Mouse (Mus musculus) forebrain, embryonic 13.5 days (tissue): ENCODE data around the gene Tmem129. TPM values are rescaled to one million over a fixed set of nuclear protein-coding genes. Genes with fewer than 3 reads are reported as not detected.

Source experiments
- ATAC-seq: fragments of 200-750 bp; cut with Nextera tagmentation; 2 replicates; pipeline ENCODE4 v1.8.0; 2017
- H3K27ac ChIP-seq: fragments of 300-500 bp; sonication (generic); 2 replicates; pipeline ENCODE4 v1.5.1; 2015; ENCODE audit warnings: inconsistent platforms, mild to moderate bottlenecking, moderate library complexity
- H3K27me3 ChIP-seq: fragments of 300-500 bp; sonication (generic); 2 replicates; pipeline ENCODE4 v1.6.1; 2015; ENCODE audit warnings: mild to moderate bottlenecking, inconsistent platforms
- H3K36me3 ChIP-seq: fragments of 300-500 bp; sonication (generic); 2 replicates; pipeline ENCODE4 v1.6.1; 2015; ENCODE audit warnings: mild to moderate bottlenecking, inconsistent platforms; ENCODE audit not compliant: poor library complexity, severe bottlenecking
- H3K4me1 ChIP-seq: fragments of 300-500 bp; sonication (generic); 2 replicates; pipeline ENCODE4 v1.6.1; 2015; ENCODE audit warnings: inconsistent platforms
- H3K4me2 ChIP-seq: fragments of 300-500 bp; sonication (generic); 2 replicates; pipeline ENCODE4 v1.6.1; 2015; ENCODE audit warnings: inconsistent platforms, mild to moderate bottlenecking, moderate library complexity
- H3K4me3 ChIP-seq: fragments of 300-500 bp; sonication (generic); 2 replicates; pipeline ENCODE4 v1.5.1; 2015; ENCODE audit warnings: mild to moderate bottlenecking, inconsistent platforms
- H3K9ac ChIP-seq: fragments of 300-500 bp; sonication (generic); 2 replicates; pipeline ENCODE4 v1.6.1; 2015; ENCODE audit warnings: mild to moderate bottlenecking, inconsistent platforms
- H3K9me3 ChIP-seq: fragments of 300-500 bp; sonication (generic); replicated peaks from 2 replicates; pipeline ENCODE4 v1.6.1; 2016; ENCODE audit warnings: inconsistent platforms
- WGBS: fragments of 180-500 bp; shearing (Covaris S2); methylation state at CpG from one replicate; pipeline ENCODE4 v1.1.7; 2015; 5-methylcytosine and 5-hydroxymethylcytosine counted together
- polyA plus RNA-seq: library from polyadenylated mRNA; unstranded; fragments of >200 nt; fragmentation: Nextera tagmentation; extraction: Ambion mirVana; gene quantifications from 2 replicates; pipeline ENCODE4 v1.2.1, GENCODE M21; 2015

Gene Tmem129
- polyA plus RNA-seq = 33.0 and 37.8 TPM in 2 replicates

DNA sequence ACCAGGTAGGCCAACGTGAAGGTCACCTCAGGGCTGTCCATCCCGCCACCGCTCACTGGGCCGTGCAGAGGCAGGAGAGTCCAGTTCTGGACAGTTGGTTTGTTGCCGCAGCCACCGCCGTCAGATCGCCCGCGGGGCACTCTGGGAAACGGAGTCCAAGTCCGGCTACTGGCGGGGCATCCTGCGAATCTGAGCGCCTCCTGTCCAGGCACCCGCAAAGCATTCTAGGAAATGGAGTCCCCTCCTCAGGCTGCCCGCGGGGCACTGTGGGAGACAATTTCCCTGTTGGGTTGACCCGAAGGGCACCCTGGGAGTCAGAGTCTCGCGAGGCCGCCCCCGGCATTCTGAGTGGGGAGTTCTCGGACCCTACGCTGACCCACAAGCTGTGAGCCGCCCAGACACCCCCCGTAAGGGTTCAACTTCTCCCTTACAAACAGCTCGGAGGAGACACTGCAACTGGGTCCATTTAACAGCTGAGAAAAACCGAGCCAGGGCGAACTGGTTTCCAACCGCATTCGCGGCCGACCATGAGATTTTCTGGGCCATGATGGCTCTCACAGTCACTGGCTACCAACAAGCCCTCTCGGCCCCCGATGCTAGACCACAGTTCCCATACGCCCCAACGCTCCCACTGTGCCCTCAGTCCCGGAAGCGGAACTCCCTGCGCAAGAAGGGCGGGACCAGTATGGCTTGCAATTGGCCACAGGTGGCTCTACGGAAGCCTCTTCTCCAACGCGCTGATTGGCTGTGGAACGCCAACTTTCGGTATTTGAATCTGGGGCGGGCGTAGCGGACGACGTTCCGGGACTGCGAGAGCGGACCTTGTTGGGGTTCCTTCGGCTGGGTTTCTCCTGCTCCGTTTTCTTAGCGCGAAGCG, at the start of gene Tmem129, which contains the start of gene Tacc3:
Gene Tmem129, minus strand, starts transcription at position 630 of the 877 bp plus-strand sequence.
Gene Tacc3, plus strand, starts transcription at position 342 of the 877 bp plus-strand sequence.
- Histone ChIP-seq H3K9me3 (no peaks in the 10 kb centered on the region), H3K4me1 (peaks cover 43% of the 10 kb centered on the region), H3K9ac (peak within 1 kb of the TSS; percentile 83), H3K4me3 (peak within 1 kb of the TSS; percentile 74), H3K27ac (peak within 1 kb of the TSS; percentile 93), H3K36me3 (peaks cover 50% of the 10 kb centered on the region), H3K4me2 (peak within 1 kb of the TSS; percentile 98), H3K27me3 (no peaks in the 10 kb centered on the region)
- WGBS = under 1% methylated on average over 59 of the region's 60 CpGs
- peak; percentile 97 for ATAC-seq

DNA sequence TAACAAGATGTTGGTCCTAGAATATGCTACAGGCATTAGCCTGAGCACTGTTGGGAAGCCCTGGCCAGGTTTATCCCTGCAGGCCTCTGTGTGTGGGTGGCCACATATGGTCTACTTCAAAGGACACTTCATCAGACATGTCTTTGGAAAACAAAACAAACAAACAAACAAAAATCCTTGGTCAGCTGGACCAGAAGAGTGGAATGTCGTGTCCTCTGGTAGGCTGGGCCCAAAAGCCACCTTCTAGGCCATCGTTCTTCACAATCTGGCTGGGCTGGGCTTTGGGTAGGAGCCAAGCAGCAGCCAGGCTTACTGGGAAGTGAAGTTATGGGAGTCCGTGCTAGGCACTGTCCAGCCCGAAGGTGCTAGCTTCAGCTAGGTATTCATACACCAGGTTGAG, 48.9 kb upstream of the Tmem129 start:
- Histone ChIP-seq H3K4me1 (peaks cover 50% of the 10 kb centered on the region), H3K9ac (no peak overlapping the region), H3K4me3 (no peak overlapping the region), H3K27ac (no peak overlapping the region), H3K27me3 (peaks cover 6% of the 10 kb centered on the region; the same call in 1 of the 2 replicates), H3K4me2 (no peak overlapping the region), H3K9me3 (no peaks in the 10 kb centered on the region), H3K36me3 (no peaks in the 10 kb centered on the region)
- WGBS = 77% methylated on average over 4 of the region's 4 CpGs
- no peak for ATAC-seq

DNA sequence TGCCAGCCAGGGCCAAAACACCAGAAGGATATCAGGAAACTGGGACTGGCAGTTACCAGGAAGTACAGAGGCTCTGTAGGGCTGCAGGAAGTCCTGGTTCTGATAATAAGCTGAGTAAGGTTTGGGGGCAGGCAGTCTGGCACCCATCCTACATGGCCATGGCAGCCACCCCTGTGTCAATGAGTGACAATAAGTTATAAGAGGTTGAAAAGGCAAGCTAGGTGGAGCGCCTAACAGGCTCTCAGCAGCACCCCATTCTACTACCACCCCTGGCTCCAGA, 48.1 kb upstream of the Tmem129 start:
- H3K9me3 ChIP-seq = no peaks in the 10 kb centered on the region
- peaks cover 13% of the 10 kb centered on the region for H3K27me3 ChIP-seq
- no peaks in the 10 kb centered on the region for H3K36me3 ChIP-seq
- 88% methylated on average over 1 of the region's 1 CpGs for WGBS
- no peak overlapping the region for H3K4me3 ChIP-seq
- peak overlapping the region; percentile 84 for H3K27ac ChIP-seq
- peaks cover 58% of the 10 kb centered on the region for H3K4me1 ChIP-seq
- no peak for ATAC-seq
- no peak overlapping the region for H3K4me2 ChIP-seq
- H3K9ac ChIP-seq = no peak overlapping the region

DNA sequence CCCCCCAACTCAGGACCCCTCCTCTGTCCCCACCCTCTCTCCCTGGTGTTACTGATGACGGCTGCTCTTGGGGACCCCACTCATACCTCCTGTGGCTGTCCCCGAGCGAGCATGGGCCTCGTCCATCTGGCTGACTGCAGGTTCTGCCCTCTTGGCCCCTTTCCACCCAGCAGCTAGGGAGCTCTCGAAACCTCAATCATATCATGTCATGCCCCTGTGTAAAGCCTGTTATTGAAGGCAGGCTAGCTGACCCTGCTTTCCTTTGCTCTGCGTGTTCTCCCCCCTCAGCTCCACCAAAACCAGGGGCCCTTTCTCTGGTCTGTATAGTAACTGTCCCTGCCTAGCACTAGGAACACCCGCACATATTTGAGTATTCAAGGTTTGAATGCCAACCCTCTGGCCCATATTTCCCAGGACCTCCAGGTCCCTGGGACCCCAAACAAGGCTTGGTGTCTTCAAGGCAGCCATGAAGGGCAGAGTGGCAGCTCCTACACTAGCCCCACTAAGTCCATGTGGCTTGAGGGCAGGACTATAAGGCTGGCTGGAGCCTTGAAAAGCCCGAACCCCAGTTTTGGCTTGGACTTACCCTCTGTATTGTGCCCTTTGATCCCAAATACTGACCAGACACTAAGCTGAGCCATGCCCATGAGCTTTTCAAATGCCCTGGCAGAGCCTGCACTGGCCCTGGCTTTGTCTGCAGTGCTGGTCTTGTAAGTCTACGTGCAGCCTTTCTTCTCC, 47.6 kb upstream of the Tmem129 start:
- Histone ChIP-seq H3K27me3 (peaks cover 16% of the 10 kb centered on the region), H3K4me1 (peaks cover 62% of the 10 kb centered on the region), H3K36me3 (no peaks in the 10 kb centered on the region), H3K27ac (peak overlapping the region; percentile 84), H3K9ac (peak overlapping the region; percentile 46; the same call in 1 of the 2 replicates), H3K4me3 (no peak overlapping the region), H3K4me2 (peak overlapping the region; percentile 25; the same call in 1 of the 2 replicates), H3K9me3 (no peaks in the 10 kb centered on the region)
- ATAC-seq = no peak; the same call in 1 of the 2 replicates
- 15% methylated on average over 9 of the region's 9 CpGs for WGBS

DNA sequence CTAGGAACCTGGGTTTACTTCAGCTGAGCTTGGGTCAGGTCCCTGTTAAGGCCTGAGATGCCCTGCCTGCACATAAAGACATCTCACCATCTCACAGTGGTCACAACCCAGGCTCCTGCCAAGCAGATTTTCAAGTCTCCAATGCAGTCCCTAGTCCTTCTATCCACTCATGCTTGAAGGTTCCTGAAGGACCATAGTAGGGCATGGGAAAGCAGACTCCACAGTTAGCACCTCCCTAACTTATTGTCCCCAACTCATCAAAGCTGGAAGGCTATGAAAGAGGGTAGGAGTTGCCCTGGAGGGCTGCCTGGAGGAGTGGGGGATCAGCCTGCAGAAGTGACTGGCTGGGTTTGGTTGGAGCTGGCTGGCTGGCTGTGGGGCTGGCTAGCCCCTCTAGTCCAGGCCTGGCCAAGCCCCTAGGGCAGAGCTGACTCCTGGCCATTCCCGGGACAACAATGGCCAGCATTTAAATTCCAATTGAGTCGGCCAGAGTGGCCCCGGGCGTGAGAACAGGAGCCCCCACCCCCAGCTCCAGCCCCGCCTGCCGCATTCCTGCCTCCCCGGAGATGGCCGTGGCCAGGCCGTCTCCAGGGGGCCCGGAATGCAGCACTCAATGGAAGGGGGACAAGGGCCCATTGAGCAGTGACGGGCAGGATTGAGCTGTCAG, 46.9 kb upstream of the Tmem129 start:
- Histone ChIP-seq H3K9me3 (no peaks in the 10 kb centered on the region), H3K27ac (peak overlapping the region; percentile 84), H3K4me1 (peaks cover 69% of the 10 kb centered on the region), H3K4me3 (no peak overlapping the region), H3K9ac (peak overlapping the region; percentile 46; the same call in 1 of the 2 replicates), H3K4me2 (peak overlapping the region; percentile 25), H3K27me3 (peaks cover 16% of the 10 kb centered on the region), H3K36me3 (no peaks in the 10 kb centered on the region)
- peak; percentile 84 for ATAC-seq
- 4% methylated on average over 11 of the region's 11 CpGs for WGBS

DNA sequence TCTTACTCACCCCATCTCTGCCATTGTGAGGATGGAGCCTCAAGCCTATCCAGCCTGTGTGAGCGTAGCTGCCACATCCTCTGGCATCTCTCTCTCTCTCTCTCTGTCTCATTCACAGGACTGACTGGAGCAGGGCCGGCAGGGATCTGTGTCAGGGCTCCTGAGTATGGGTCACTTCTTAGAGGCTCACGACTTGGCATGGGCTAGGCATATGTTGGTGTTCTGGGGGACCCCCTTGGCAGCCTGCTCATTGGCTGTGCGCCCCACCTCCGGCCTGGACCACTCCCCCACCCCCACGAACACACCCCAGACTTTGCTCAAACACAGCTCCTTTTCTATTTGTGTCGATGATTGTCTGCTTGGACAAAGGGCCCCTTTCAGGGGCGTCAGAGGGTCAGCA, 45.8 kb upstream of the Tmem129 start:
- Histone ChIP-seq H3K9me3 (no peaks in the 10 kb centered on the region), H3K4me3 (no peak overlapping the region), H3K27ac (peak overlapping the region; percentile 84), H3K27me3 (peaks cover 20% of the 10 kb centered on the region), H3K9ac (no peak overlapping the region), H3K4me2 (no peak overlapping the region), H3K36me3 (no peaks in the 10 kb centered on the region), H3K4me1 (peaks cover 80% of the 10 kb centered on the region)
- 17% methylated on average over 8 of the region's 8 CpGs for WGBS
- peak; percentile 61 for ATAC-seq

DNA sequence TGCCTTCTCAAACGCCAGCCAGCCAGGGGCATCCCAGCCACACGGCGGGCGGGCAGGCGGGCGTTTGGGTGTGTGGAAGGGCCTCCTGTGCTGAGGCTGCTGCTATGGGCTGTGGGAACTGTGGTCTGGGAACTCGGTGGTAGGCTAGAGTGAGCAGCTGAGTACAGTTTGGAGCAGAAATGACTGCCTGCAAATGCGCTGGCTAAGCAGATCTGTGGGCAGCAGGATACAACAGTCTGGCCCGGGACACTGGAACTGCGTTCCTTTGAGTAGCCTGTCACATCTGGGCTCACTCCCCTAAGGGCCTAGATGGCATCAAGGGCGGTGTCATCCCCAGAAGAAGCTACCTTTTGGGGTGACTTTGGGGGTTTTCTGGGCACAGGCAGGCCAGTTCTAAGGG, 43.6 kb upstream of the Tmem129 start:
- WGBS = 86% methylated on average over 11 of the region's 11 CpGs
- H3K36me3 ChIP-seq = no peaks in the 10 kb centered on the region
- no peak for ATAC-seq
- H3K9ac ChIP-seq = 0 out of 2 replicates have a peak overlapping the region, but pooled peaks have one; percentile 14
- 0 out of 2 replicates have a peak overlapping the region, but pooled peaks have one; percentile 11 for H3K27ac ChIP-seq
- H3K9me3 ChIP-seq = no peaks in the 10 kb centered on the region
- peaks cover 25% of the 10 kb centered on the region for H3K27me3 ChIP-seq
- no peak overlapping the region for H3K4me2 ChIP-seq
- peaks cover 96% of the 10 kb centered on the region for H3K4me1 ChIP-seq
- H3K4me3 ChIP-seq = no peak overlapping the region

DNA sequence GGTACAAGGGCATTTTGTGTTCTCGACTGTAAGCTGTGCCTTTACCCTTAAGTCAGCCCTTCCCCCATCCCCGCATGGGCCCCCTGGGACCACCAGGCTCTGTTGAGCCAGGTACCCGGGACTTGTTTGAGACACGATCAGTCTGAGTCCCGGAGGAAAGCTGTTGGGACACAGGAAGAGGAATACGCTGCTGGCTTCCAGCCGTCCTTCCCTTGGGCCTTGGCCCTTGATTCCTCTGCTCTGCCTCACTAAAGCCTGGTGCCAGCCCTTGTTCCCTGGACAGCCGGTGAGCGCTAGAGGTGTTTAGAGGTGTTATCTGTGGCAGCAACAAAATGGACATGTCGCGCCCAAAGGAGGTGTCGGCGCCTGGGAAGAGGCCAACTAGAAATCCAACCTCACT, 41.8 kb upstream of the Tmem129 start:
- Histone ChIP-seq H3K4me2 (no peak overlapping the region), H3K4me3 (no peak overlapping the region), H3K9me3 (no peaks in the 10 kb centered on the region), H3K27ac (peak overlapping the region; percentile 75), H3K4me1 (peaks cover 96% of the 10 kb centered on the region), H3K36me3 (no peaks in the 10 kb centered on the region), H3K9ac (no peak overlapping the region), H3K27me3 (peaks cover 30% of the 10 kb centered on the region)
- no peak for ATAC-seq
- WGBS = 44% methylated on average over 13 of the region's 13 CpGs

DNA sequence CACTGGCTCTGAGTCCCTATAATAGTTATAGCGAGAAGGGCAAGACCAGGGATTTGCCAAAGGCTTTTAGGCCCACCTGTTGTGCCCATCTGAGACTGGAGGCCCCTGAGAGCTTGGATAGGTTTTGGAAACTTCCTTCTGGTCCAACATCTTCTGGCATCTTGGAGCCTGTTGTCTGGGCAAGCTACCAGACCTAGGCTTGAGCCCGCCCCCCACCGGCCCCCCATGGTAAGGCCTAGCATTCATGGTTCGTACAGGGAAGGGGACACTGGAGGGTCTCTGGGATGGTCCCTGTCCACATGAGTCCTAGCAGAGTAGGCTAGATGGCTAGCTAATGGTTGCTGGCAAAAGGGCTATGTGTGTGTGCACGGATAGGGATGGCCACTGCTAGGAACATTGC, 40.5 kb upstream of the Tmem129 start:
- Histone ChIP-seq H3K27me3 (peaks cover 38% of the 10 kb centered on the region), H3K4me3 (no peak overlapping the region), H3K27ac (peak overlapping the region; percentile 75), H3K4me2 (peak overlapping the region; percentile 14; the same call in 1 of the 2 replicates), H3K4me1 (peaks cover 96% of the 10 kb centered on the region), H3K9ac (no peak overlapping the region), H3K36me3 (no peaks in the 10 kb centered on the region), H3K9me3 (no peaks in the 10 kb centered on the region)
- WGBS = 62% methylated on average over 5 of the region's 5 CpGs
- ATAC-seq = no peak

DNA sequence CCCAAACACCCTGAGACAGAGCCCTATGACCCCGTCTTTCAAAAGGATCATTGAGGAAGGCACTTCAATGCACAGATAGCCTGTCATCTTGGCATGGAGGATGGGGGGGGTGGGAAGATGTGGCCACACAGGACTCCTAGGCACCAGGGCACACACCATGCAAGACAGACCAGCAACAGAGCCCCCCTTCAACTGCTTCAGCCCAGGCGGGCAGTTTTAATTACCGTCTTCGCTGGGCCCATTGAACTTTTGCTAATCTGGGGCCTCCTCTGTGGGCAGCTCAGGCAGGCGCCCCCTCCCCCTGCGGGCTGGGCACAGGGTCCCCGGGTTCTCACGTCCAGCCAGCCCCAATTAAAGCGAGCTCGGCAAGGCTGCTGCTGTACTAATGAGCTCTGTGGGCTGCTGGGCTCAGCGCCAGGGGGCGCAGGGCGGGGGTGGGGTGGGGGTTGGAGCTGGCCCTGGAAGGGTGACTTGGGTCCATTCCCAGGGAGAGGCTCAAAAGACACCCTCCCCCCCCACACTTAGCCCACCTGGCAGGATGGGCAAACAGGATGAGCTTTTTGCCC, 39.8 kb upstream of the Tmem129 start:
- peaks cover 42% of the 10 kb centered on the region for H3K27me3 ChIP-seq
- peak overlapping the region; percentile 14; the same call in 1 of the 2 replicates for H3K4me2 ChIP-seq
- H3K36me3 ChIP-seq = no peaks in the 10 kb centered on the region
- H3K9ac ChIP-seq = peak overlapping the region; percentile 32; the same call in 1 of the 2 replicates
- H3K9me3 ChIP-seq = no peaks in the 10 kb centered on the region
- no peak overlapping the region for H3K4me3 ChIP-seq
- 3% methylated on average over 13 of the region's 13 CpGs for WGBS
- peak overlapping the region; percentile 92 for H3K27ac ChIP-seq
- peaks cover 97% of the 10 kb centered on the region for H3K4me1 ChIP-seq
- peak; percentile 71 for ATAC-seq

DNA sequence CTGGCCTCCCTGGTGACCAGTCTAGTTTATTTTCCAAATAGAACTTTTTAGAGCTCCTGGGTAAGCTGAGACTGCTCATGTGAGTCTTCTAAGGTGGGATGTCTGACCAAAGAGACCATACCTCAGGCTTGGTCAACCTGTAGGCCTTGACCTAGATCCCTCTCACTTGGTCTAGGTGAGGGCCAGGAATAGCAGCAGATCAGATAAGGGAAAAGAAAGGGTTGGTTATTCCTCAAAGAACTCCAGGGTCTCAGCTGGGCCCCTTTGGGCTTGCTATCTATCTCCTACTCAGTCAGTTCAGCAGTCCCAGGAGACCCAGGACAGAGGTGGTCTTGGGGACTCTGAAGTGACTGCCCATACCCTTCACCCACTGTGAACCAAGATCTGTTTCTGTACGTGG, 39.3 kb upstream of the Tmem129 start:
- no peaks in the 10 kb centered on the region for H3K9me3 ChIP-seq
- peak overlapping the region; percentile 32; the same call in 1 of the 2 replicates for H3K9ac ChIP-seq
- WGBS = 4% methylated on average over 1 of the region's 1 CpGs
- peaks cover 47% of the 10 kb centered on the region for H3K27me3 ChIP-seq
- H3K27ac ChIP-seq = peak overlapping the region; percentile 92
- no peaks in the 10 kb centered on the region for H3K36me3 ChIP-seq
- no peak for ATAC-seq
- no peak overlapping the region for H3K4me3 ChIP-seq
- H3K4me2 ChIP-seq = no peak overlapping the region
- peaks cover 97% of the 10 kb centered on the region for H3K4me1 ChIP-seq
